Mouse (Mus musculus) left cerebral cortex, postnatal 36 days (tissue): ENCODE measurements around the gene Naa35. TPM values are rescaled to one million over a fixed set of nuclear protein-coding genes. Genes with fewer than 3 reads are reported as not detected.

Source experiments
- total RNA-seq, 2 experiments: library from RNA; stranded (reverse); gene quantifications; 2 replicates each; pipeline ENCODE4 v1.2.3; 2021

The Naa35 gene
- total RNA-seq, 2 experiments from 2014 or later = 81.2 to 93.5 TPM

Other genes with a start within 250 kb of the Naa35 start
- gene Agtpbp1, start within 50 bp of the Naa35 start, total RNA-seq = 100 to 1,000 TPM; 340 to 342 TPM
- gene Golm1, start 90.6 kb downstream of the Naa35 start, total RNA-seq = 10 to 100 TPM; 17.2 to 20.5 TPM
- gene 4921517D22Rik, start 108.8 kb downstream of the Naa35 start, total RNA-seq = not detected
- gene Spata31d1a, start 125.1 kb downstream of the Naa35 start, total RNA-seq = under 1 TPM; 0.12 to 0.25 TPM
- not detected for gene Spata31d1b, start 127.0 kb downstream of the Naa35 start, total RNA-seq
- gene Spata31d1d, start 146.5 kb downstream of the Naa35 start, total RNA-seq = not detected
- 1 to 10 TPM in 1 of 2 experiments, under 1 TPM in 1; 0.86 to 1.3 TPM for gene 1700014D04Rik, start 161.5 kb downstream of the Naa35 start, total RNA-seq
- 100 to 1,000 TPM; 146 to 158 TPM for gene Isca1, start 184.6 kb downstream of the Naa35 start, total RNA-seq
- gene Gm49354, start 197.0 kb downstream of the Naa35 start, total RNA-seq = not detected
- gene Tut7, start 237.9 kb downstream of the Naa35 start, total RNA-seq = 10 to 100 TPM; 56.0 to 66.8 TPM